Mouse (Mus musculus) cerebellum, adult 2 months (tissue): Measurements from ENCODE around the gene Tle2.

Source experiments
- CTCF ChIP-seq: fragments of 200-500 bp; IDR thresholded peaks from 2 replicates; pipeline ENCODE4 v1.5.1; 2011; ENCODE audit warnings: low read depth, mild to moderate bottlenecking, control low read depth, low read length, moderate library complexity, borderline replicate concordance; ENCODE audit not compliant: insufficient read depth
- POLR2A ChIP-seq: fragments of 200-500 bp; IDR thresholded peaks from 2 replicates; pipeline ENCODE4 v1.6.1; 2011; ENCODE audit warnings: low read length, control low read depth, borderline replicate concordance; ENCODE audit not compliant: insufficient read depth

GRCm38 (mm10) chr10:81626994-81627835, 52.9 kb downstream of the Tle2 start, which contains the start of gene Sirt6:
- TF ChIP-seq CTCF, result no peak
- peak; percentile 90; the same call in 1 of the 2 replicates for TF ChIP-seq POLR2A
